Mouse (Mus musculus) common myeloid progenitor, adult 5-6 weeks (primary cell): ENCODE measurements around the gene Ppp1r35. TPM values are rescaled to one million over a fixed set of nuclear protein-coding genes. Genes with fewer than 3 reads are reported as not detected.

Experiments
- ATAC-seq: replicated peaks from 2 replicates; pipeline ENCODE4 v1.8.0; 2016; ENCODE audit warnings: low read depth, mild to moderate bottlenecking, moderate TSS enrichment, inconsistent platforms; ENCODE audit not compliant: poor library complexity, severe bottlenecking
- total RNA-seq: library from RNA; stranded (forward); fragments of 200-1000, 187-1606 nt; gene quantifications from 2 replicates; pipeline ENCODE4 v1.2.3, GENCODE M21; 2017

The Ppp1r35 gene
- 13.0 and 21.9 TPM in 2 replicates for total RNA-seq

DNA sequence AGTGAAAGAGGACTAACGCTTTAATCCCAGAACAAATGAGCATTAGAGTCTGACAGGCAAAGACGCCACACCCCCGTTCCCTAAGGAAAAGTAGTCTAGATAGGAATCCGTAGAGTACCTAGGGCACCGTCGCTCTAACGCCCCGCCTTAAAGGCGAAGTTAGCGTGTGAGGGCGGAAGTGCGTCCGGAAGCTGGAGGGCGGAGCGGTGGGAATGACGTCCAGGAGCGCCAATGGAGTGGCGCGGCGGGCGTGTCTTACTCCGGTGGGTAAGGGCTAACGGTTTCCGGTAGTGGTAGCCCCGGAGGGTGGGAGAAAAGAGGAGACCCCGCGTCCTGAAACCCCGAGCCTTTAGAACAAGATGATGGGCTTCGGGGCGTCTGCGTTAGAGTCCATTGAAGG lies at the start of gene Ppp1r35:
TSS of gene Ppp1r35 (plus strand) at position 215 of the 400 bp plus-strand sequence.
- ATAC-seq = peak; percentile 88

DNA sequence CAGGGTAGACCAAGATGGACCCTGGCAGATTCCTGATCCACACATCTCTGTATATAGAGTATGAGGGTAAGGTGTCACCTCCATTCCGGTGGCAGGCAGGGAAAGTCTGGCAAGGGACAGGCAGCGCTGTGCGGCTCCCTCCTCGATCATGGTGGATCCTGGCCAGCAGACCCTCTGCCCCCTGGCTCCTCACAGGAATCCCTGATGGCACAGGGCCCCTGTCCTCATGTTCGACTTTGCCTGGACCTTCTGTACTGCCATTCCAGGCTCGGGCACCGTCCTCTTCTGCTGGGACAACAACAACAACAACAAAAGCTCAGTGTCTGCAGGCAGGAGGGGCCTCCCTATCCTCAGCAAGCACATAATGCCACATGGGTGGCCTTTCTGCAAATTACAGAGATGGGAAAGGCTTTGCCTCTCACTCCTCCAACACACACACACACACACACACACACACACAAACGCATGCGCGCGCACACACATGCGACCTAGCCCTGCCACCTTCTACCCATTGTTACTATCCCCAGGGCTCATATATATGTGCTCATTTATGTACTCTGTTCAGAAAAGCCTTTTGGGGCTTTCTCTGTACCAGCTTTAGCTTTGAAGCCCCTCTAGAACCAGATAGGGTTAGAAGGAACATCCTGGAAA lies 44.9 kb upstream of the Ppp1r35 start:
- ATAC-seq = no peak

DNA sequence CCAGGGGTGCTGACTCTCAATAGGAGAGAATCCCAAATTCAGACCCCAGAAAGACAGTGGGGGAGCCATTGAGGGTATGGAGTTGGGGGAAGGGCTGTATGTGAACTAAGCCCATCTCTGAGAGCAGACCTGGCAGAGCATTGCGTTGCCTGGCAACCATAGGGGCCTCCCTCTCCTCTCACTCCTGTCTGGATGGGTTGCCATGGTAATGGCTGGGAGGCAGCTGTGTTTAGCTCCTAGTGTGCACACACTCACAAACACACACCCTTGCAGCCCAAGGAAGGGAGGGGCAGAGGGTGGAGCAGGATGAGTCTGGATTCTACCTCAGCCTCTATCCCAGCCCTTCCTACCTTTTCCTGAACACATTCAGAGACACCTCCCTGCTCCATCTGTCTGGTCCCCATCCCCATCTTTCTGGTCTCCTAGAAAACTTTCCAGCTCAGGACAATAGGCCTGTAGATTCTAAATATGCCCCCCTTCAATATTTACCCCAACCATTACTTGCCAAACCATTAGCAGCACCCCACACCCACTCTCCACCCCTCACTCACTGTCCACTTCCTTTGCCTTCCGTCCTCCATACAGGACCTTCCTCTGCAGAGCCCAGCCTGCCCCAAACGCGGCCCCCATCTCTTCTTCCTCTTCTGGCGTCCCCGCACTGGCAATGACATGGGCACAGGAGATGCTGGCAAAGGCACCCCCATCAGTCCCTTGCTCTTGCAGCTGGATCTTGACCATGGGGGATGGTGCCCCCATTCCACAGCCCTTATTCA lies 44.2 kb upstream of the Ppp1r35 start:
- ATAC-seq = no peak

DNA sequence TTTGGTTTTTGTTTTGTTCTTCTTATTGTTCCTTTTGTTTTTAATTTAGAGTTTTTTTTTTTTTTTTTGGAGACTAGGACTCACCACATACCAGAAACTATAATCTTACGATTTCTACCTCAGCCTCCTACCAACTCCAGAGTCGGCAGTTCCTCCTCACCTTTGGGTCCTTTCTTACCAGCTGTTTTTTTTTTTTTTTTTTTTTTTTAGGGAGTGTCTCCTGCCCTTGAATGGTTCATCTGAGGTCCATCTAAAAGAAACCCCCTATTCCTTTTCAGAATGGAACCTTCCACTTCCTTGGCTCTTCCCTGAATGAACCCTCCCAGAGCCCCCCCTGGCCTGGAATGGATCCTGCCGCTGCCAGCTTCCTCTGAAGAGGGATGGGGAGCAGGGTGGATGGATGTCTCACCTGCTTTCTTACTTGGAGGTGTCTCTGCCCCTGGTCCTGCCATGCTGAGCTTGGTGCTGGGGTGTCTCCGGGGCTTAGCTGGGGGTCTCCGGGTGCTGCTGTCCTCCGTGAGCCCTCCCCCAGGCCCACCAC lies 41.2 kb upstream of the Ppp1r35 start:
- no peak for ATAC-seq

DNA sequence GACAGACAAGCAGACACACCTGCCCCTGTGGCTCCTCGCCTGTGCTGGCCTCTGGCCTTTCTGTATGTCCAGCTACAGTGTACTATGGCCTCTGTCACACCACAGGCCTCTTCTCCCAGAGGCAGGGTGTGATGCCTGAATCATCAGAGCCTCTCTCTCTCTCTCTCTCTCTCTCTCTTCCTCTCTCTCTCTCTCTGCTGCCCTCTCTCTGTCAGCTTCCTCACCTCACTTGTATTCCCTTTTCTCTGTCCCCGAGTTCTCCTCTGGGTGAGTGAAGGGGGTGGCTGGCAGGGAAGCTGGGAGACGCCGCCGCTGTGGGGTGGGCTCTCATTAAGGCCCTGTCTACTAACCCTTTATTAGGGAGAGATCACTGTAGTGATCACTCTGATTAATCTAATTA lies 40.1 kb upstream of the Ppp1r35 start:
- ATAC-seq = no peak; the same call in 1 of the 2 replicates

DNA sequence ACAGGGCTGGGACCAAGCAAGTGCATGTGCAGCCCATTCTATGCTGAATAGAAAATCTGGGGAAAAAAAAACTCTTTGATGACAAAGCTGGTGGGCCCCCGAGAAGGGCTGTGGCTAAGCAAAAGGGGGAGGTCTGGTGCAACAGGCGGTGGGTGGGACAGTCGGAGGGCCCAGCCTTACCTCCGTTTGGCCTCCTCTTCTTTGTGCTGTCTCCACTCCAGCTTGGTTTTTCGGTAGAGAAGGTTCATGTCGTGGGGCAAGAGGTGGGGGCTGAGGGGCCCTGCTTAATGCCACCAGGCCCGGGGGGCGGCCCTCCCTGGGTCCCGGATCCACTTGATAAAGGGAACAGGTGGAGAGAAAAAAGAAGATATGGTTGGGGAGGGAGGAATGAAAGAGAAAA lies 39.2 kb upstream of the Ppp1r35 start:
- ATAC-seq = no peak

DNA sequence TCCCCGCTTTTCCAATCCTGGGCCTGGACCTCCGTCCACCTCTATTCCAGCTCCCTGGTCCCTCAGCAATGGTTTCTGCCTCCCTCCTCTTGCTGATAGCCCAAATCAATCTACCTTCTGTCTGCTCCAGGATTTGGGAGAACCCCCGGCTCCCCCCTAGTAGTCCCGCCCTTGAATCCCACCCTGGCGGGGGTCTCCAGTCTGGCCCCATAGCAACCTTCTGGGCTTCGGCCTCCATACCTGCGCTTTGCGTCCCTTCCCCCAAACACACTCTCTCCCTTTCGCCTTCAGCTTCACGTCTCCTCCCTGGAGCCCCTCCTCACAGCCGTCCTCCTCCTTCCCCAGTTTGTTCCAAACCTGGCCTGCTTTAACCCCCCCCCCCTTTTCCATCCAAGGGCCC lies 38.1 kb upstream of the Ppp1r35 start:
- ATAC-seq = no peak

DNA sequence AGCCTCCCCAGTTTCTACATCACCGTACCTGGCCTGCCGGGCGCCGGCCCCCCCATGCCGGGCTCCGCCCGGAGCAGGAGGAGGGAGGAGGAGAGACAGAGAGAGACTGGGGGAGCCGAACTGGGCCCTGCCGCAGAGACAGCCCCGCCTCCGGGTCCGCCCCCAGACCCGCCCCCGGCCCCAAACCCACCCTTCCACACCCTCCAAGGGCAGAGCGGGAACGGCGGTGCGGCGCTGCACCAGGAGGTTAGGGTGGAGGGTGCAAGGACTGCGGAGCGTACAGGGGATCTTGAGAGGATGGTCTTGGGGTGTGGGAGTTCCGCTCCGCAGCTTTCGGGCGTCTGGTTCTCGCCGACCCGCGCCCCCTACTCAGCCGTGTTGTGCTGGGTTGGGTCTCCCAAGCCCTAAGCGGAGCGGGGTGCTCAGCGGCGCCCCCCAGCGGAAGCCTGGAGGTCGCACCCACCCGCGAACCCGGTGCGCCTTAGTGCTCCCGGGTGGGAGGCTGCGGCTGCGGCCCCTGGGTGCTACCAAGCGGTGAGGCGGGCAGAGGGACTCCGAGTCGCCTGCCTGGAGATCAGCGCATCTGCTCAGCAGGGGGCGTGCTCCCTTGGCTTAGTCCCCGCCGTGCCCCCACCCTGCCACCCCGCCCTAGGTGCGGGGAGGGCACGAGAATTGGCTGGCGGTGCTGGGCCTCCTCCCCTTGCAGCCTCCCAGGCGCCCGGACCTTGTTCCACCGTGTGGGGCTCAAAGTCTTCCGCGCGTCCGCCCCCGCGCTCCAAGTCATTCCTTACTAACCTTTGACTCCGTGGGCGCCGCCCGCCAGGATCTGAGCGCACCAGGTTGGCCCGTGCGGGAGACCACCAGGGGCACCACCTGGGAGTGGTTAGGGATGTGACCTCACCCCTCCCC lies 37.4 kb upstream of the Ppp1r35 start, which contains the start of gene Nyap1:
TSS of gene Nyap1 (minus strand) at position 585 of the 909 bp plus-strand sequence.
- ATAC-seq = peak; percentile 43

DNA sequence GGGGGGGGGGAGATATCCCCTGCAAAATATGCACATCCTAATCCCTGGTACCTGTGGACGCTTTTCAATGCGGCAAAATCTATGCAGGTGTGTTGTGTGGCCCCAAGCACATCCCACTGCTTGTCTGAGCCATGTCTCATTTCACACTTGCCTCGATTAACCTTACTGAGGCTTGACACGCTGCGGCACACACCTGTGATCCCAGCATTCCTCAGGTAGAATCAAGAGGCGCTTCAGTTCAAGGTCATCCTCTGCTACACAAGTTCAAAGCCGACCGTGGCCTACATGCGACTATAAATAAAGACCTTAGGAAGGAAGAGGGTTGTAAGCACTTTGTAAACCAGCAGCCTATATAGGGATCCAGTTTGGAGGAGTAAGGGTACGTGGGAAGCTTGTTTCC lies 36.6 kb upstream of the Ppp1r35 start:
- no peak for ATAC-seq

DNA sequence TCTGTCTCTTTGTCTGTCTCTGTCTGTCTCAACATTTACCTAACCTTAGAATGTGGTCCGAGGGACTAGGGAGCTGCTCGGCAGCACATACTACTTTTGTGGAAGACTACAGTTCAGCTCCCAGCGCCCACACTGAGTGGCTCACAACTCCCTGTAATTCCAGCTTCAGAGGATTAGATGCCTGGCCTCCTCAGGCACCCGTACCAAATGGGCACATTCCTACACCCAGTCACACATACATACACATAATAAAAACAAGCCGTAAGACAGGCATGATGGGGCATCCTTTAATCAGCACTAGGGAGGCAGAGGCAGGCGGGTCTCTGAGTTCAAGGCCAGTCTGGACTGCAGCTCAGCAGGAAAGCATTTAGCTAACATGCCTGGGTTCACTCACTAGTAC lies 35.8 kb upstream of the Ppp1r35 start:
- ATAC-seq = no peak

DNA sequence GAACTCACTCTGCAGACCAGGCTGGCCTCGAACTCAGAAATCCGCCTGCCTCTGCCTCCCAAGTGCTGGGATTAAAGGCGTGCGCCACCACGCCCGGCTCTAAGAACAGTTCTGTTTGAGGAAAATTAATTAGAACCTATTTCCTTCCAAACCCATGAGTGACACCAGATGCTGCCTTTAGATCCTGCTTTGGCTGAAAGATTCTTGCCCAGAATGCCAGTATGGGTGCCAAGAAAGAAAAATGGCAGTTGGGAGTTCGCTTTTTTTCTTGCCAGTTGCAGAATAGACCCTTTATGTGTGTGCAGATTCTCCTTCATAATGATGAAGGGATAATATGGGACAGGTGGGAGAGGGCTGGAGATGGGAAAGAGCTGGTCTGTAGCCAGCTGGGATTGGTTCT lies 34.5 kb upstream of the Ppp1r35 start:
- no peak for ATAC-seq

DNA sequence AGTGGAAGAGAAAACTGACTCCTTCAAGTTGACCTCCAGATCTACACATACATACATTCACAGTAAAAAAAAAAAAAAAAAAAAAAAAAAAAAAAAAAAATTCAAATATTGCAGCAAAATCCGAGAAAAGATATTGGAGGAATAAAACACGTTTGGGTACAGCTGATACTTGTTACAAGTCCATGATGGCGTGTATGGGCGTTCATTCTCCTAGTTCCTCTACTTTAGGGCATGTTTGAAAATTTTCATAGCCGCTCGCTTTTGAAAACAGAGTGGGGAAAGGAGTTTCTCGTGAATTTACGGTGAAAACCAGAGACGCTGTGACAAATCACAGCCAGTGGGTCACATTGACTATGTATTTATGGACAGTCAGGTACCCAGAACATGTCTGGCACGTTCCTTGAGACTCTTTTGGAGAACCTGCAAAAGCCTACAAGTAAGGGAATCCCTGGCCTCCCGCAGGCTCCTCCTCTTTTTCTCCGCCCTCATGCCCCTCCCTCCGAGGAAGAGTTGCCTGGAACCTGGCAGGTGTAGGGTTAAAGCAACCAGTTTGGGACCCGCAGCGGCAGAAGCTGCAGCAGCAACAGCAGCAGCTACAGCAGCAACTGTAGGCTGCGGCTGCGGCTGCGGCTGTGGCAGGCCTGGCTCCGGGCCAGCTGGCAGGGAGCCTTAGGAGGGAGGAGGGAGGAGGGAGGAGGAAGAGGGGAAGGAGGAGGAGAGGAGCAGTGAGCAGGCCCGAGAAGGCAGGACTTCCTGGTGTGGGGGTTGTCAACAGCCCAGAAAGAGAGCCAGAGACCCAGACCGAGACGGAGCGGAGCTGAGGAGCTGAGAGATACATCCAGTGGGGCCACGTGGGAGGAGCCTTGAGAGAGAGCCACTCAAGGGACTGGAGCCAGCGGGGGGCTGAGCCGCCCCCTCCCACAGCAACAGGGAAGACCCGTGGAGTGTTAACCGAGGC lies 33.2 kb upstream of the Ppp1r35 start, which contains the start of gene Tsc22d4:
TSS of gene Tsc22d4 (plus strand) at position 517 of the 958 bp plus-strand sequence.
- peak; percentile 67 for ATAC-seq

DNA sequence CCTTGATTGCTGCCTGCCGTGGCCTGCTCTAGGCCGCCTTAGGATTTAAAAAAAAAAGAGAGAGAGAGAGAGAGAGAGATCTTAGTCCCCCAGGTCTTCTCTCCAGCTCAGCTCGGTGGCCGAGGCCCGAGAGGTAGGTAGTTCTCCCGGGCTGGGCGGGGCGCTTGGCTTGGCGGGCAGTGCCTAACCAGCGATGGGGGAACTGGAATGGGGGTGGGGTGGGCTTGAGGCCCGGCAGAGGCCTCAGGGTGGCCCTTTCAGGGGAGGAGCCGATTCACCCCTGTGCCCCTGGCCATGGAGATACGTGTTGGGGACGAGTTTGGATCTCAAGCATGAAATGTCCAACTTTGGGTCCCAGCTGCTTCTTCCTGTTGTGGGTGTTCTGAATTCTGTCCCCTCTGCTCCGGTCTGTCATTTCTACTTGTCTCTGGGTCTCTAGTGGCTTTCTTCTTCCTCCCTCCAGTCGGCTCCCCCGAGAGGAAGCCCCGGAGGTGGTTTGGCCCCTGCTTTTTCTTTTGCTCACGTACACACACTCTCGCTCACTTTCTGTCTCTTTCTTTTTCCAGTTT lies 32.3 kb upstream of the Ppp1r35 start:
- peak; percentile 17 for ATAC-seq

DNA sequence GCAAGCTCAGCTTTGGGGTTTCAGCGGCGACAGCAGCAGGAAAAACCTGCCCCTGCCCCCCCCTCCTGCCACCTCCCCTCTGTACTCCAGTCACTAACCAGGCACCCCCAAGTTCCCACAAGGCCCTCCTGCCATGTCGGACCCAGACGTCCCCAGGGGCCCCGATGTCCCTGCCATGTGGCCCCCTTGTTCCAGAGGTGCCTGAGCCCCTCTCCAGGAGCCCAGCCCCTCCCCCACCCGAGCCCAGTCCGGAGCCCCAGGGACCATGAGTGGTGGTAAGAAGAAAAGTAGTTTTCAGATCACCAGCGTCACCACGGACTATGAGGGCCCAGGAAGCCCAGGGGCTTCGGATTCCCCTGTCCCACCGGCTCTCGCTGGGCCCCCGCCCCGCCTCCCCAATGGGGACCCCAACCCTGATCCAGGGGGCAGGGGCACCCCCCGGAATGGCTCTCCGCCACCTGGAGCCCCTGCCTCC lies 31.8 kb upstream of the Ppp1r35 start:
- ATAC-seq = no peak

DNA sequence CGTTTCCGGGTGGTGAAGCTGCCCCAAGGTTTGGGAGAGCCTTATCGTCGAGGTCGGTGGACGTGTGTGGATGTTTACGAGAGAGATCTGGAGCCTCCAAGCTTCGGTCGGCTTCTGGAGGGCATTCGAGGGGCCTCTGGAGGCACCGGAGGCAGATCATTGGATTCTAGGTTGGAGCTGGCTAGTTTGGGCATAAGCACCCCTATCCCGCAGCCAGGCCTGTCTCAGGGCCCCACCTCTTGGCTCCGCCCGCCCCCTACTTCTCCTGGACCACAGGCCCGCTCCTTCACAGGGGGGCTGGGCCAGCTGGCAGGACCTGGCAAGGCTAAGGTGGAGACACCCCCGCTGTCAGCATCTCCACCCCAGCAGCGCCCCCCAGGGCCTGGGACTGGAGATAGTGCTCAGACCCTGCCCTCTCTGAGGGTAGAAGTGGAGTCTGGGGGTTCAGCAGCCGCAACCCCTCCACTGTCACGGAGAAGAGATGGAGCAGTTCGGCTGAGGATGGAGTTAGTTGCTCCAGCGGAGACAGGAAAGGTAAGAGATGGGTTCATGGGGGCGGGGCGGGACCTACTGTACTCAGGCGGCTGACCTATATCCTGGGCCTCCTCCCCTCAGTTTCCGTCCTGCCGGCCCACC lies 31.2 kb upstream of the Ppp1r35 start:
- ATAC-seq = 0 out of 2 replicates have a peak, but pooled peaks have one; percentile 11

DNA sequence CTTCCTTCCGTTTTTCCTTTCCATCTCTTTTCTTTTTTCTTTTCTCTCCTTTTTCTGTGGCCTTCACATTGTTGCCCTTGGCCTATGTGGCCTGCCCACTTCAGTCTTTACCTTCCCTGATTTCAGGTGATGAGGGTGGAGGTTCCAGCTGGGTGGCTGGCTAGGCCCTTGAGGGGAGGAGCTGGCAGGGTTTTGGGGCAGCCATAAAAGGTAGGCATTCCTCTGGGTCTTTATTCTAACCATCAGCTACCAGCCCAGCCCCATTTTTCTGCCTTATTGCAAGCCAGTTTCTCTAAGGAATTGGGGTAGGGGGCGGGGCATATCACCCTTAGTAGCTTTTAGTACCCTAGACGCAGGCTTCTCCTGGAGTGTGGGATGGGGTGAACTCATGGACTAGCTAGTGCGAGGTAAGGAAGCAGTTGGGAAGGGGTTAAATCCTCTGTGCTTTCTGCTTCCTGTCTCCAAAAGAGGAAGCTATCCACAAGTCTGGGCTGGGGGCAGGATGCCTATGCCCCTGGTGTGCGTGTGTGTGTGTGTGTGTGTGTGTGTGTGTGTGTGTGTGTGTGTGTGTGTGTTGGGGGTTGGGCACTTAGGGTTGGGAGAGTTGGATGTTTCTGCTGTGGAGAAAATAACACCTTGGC lies 30.4 kb upstream of the Ppp1r35 start:
- ATAC-seq = peak; percentile 29

DNA sequence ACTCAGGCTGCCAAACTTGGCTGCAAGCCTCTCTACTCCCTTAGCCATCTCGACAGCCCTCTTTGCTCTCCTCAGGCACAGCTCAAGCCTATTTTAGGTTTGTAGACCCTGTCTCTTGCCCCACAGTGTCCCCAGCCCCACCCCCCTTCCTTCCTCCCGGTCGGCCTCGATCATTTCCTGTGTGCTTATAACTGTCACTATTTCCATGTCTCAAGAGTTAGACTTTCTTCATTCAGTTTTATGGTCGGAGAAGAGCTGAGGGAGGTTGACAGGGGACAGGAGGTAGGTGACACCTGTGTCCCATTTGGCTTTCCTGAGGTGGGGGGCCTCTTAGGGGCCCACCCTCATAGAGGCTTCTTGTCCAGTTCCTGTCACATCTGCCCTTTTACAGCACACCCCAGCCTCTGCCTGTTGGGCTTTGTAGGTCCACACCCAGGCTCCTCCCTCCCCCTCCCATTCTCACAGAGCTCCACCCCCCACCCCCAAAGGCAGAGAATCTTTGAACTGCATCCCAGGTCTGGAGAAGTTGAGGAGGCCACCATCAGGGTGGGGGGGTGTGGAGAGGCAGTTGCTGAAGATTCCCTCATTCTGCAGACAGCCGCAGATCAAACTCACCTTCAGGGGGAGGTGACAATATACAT lies 29.3 kb upstream of the Ppp1r35 start:
- ATAC-seq = no peak
